Mouse (Mus musculus) lung, adult 2 months (tissue): Measurements from ENCODE around the gene Samd15. TPM values are rescaled to one million over a fixed set of nuclear protein-coding genes. Genes with fewer than 3 reads are reported as not detected.
"Not testable (repeated sequence)": the region's sequence is repeated elsewhere in the genome, so short reads cannot be mapped to it uniquely, and the experiment has no call there.

Experiments used
- DNase-seq: peaks from one replicate; pipeline ENCODE4 v3.0.0; 2022
- H3K4me1 ChIP-seq: fragments of 200-500 bp; 2 replicates; pipeline ENCODE4 v1.6.1; 2011; ENCODE audit warnings: low read length; ENCODE audit not compliant: control insufficient read depth, insufficient read depth
- H3K4me3 ChIP-seq: fragments of 200-500 bp; replicated peaks from 2 replicates; pipeline ENCODE3; 2011; ENCODE audit warnings: low read depth, mild to moderate bottlenecking, control low read depth, low read length; ENCODE audit errors: extremely low read depth
- CTCF ChIP-seq: fragments of 200-500 bp; IDR thresholded peaks from 2 replicates; pipeline ENCODE4 v1.5.1; 2011; ENCODE audit warnings: mild to moderate bottlenecking, low read length, control low read depth; ENCODE audit not compliant: insufficient read depth
- POLR2A ChIP-seq: fragments of 200-500 bp; IDR thresholded peaks from 2 replicates; pipeline ENCODE4 v1.6.1; 2011; ENCODE audit warnings: low read depth, mild to moderate bottlenecking, control low read depth, low read length, borderline replicate concordance; ENCODE audit errors: extremely low read depth
- WGBS: fragments of 180-500 bp; shearing (Covaris S2); methylation state at CpG from one replicate; pipeline ENCODE4 v1.1.7; 2018; 5-methylcytosine and 5-hydroxymethylcytosine counted together
- polyA plus RNA-seq: library from polyadenylated mRNA; depleted of rRNA; stranded (reverse); fragments of >200 nt; gene quantifications from 2 replicates; pipeline ENCODE4 v1.2.3, GENCODE M21; 2012; rRNA removed

The Samd15 gene
- not detected in 2 replicates for polyA plus RNA-seq

- TF ChIP-seq CTCF: no peak
- TF ChIP-seq POLR2A: no peak
- WGBS: 2% methylated on average over 38 of the region's 38 CpGs
- peak; percentile 42 for DNase-seq
- peak within 1 kb of the TSS; percentile 84 for H3K4me3 ChIP-seq
- 0 out of 2 replicates have a peak, but pooled peaks cover 4% of the 10 kb centered on the region for H3K4me1 ChIP-seq
Observed at GRCm38 (mm10) chr12:87199206-87199972, at the start of gene Samd15. Samd15 (plus strand) TSS chr12:87199723.

- H3K4me1 ChIP-seq, H3K4me3 ChIP-seq: not testable (repeated sequence)
- DNase-seq: peak; percentile 36
- WGBS: 61% methylated on average over 4 of the region's 4 CpGs
Observed at GRCm38 (mm10) chr12:87154448-87154847, 45.1 kb upstream of the Samd15 start.

- DNase-seq: peak; percentile 49
- peak overlapping the region; percentile 39 for H3K4me3 ChIP-seq
- TF ChIP-seq CTCF (no peak), POLR2A (no peak)
- 41% methylated on average over 4 of the region's 4 CpGs for WGBS
- H3K4me1 ChIP-seq: no peaks in the 10 kb centered on the region
Observed at GRCm38 (mm10) chr12:87157361-87157760, 42.2 kb upstream of the Samd15 start.

GRCm38 (mm10) chr12:87158099-87158498, 41.4 kb upstream of the Samd15 start:
- 50% methylated on average over 7 of the region's 7 CpGs for WGBS
- TF ChIP-seq CTCF: no peak
- TF ChIP-seq POLR2A: no peak
- Histone ChIP-seq H3K4me1 (no peaks in the 10 kb centered on the region), H3K4me3 (peak overlapping the region; percentile 6)
- DNase-seq: peak; percentile 41

GRCm38 (mm10) chr12:87160310-87160709, 39.2 kb upstream of the Samd15 start:
- no peak for DNase-seq
- TF ChIP-seq CTCF (no peak), POLR2A (peak; percentile 11; the same call in 1 of the 2 replicates)
- WGBS: 63% methylated on average over 1 of the region's 1 CpGs
- no peaks in the 10 kb centered on the region for H3K4me1 ChIP-seq
- H3K4me3 ChIP-seq: no peak overlapping the region

GRCm38 (mm10) chr12:87160815-87161214, 38.7 kb upstream of the Samd15 start:
- TF ChIP-seq POLR2A: no peak
- no peak for TF ChIP-seq CTCF
- WGBS: 91% methylated on average over 5 of the region's 5 CpGs
- no peaks in the 10 kb centered on the region for H3K4me1 ChIP-seq
- H3K4me3 ChIP-seq: no peak overlapping the region
- no peak for DNase-seq

- H3K4me3 ChIP-seq: no peak overlapping the region
- H3K4me1 ChIP-seq: no peaks in the 10 kb centered on the region
- no peak for TF ChIP-seq POLR2A
- TF ChIP-seq CTCF: no peak
- WGBS: 76% methylated on average over 4 of the region's 4 CpGs
- DNase-seq: no peak
Observed at GRCm38 (mm10) chr12:87175194-87175946, 24.2 kb upstream of the Samd15 start.

- TF ChIP-seq POLR2A (no peak), CTCF (no peak)
- no peaks in the 10 kb centered on the region for H3K4me1 ChIP-seq
- no peak for DNase-seq
- WGBS: 96% methylated on average over 4 of the region's 4 CpGs
- no peak overlapping the region for H3K4me3 ChIP-seq
Observed at GRCm38 (mm10) chr12:87177631-87178030, 21.9 kb upstream of the Samd15 start.

GRCm38 (mm10) chr12:87193008-87193407, 6.5 kb upstream of the Samd15 start:
- 79% methylated on average over 3 of the region's 3 CpGs for WGBS
- Histone ChIP-seq H3K4me3 (no peak overlapping the region), H3K4me1 (no peaks in the 10 kb centered on the region)
- no peak for DNase-seq
- TF ChIP-seq POLR2A (no peak), CTCF (no peak)
